Mouse (Mus musculus): ENCODE data around the gene Usp20.
A peak's percentile ranks its signal among the peaks of the same experiment; 100 is the strongest.
"Not testable (repeated sequence)": the region's sequence is repeated elsewhere in the genome, so short reads cannot be mapped to it uniquely, and the experiment has no call there.

Gene Usp20

GRCm38 (mm10) chr2:30981790-30982513 lies at the start of gene Usp20, which contains the start of gene BC005624:
Gene Usp20, plus strand, starts transcription at chr2:30982279.
Gene BC005624, minus strand, starts transcription at chr2:30982201.
- peak; percentile 99 for DNase-seq (ENCODE audit: low spot score)

GRCm38 (mm10) chr2:30933032-30933431 lies 49.0 kb upstream of the Usp20 start:
- DNase-seq (ENCODE audit: low spot score) = no peak

GRCm38 (mm10) chr2:30933917-30934450 lies 48.1 kb upstream of the Usp20 start:
- peak; percentile 61 for DNase-seq (ENCODE audit: low spot score)

- DNase-seq (ENCODE audit: low spot score) = no peak
These were observed 45.3 kb upstream of the Usp20 start for GRCm38 (mm10) chr2:30936808-30937207.

DNA sequence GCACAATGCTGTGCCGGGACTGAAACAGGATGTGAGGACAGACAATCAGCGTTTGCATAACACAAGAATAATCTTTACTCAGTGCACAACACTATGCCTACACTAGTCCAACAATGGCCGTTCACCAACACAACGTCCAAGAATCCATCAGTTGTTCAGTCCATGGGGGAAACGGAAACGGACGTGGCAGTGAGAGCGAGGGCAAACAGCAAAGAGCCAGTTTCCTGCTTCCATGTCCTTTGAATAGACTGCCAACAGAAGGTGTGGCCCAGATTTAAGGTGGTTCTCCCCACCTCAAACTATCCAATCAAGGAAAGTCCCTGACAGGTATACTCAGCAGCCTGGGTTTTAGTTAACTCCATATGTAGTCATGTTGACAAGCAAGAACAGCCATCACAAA lies 44.3 kb upstream of the Usp20 start:
- DNase-seq (ENCODE audit: low spot score) = no peak

GRCm38 (mm10) chr2:30938574-30938991 lies 43.5 kb upstream of the Usp20 start:
- DNase-seq (ENCODE audit: low spot score) = no peak

- DNase-seq (ENCODE audit: low spot score) = no peak
These were observed 40.5 kb upstream of the Usp20 start for GRCm38 (mm10) chr2:30941586-30941985.

GRCm38 (mm10) chr2:30942116-30942515 lies 40.0 kb upstream of the Usp20 start:
- not testable (repeated sequence) for DNase-seq (ENCODE audit: low spot score)

DNA sequence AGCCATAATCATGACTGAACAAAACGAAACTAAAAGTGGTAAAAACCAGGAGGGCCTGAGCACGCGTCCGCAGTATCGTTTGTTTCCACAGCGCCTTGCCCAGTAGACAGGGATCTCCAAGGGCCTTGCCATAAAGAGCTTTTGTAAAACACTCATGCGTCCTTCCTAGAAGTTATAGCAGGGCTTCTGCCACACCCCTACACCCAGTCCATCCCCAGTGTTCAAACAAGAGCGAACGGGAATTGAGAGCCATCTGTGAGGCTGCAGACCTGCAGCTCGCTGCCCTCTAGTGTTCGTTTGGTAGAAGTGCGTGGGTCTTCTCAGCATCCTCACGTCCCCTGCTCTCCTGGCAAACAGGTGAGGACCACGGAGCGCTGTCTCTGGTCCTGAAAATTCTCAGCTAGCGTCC lies 39.5 kb upstream of the Usp20 start:
- peak; percentile 74 for DNase-seq (ENCODE audit: low spot score)

- no peak for DNase-seq (ENCODE audit: low spot score)
These were observed 29.6 kb upstream of the Usp20 start for GRCm38 (mm10) chr2:30952457-30952823.

DNA sequence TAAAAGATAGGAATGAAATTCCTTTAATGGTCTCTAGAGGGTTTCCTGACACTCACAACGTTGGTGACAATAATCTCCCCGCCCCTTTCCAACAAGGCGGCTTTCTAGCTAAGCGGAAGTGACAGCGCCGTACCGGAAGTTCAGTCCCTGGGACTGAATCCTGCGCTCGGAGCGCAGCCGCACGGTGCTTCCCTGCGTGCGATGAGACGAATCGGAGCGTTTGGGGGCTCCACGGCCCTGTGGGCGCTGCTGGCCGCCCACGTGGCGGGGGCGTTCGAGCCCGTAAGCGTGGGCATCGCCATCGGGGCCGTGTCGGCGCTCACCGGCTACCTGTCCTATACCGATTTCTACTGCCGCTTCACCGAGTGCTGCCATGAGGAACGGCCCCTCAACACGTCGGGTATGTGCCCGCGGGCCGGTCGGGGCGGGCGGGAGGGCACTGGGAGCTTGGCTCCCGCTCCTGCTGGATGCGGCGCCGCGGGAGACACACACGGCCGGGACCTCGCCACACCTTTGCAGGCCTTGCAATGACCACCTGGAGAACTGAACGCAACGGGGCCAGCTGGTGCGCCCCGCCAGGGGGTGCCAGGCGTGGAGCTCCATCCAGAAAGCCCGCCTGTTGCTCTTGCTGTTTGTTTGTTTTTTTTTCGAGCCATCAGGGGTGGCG lies 29.1 kb upstream of the Usp20 start, which contains the start of gene Tor1b:
Gene Tor1b, plus strand, starts transcription at position 136 of the 667 bp plus-strand sequence.
- DNase-seq (ENCODE audit: low spot score) = peak; percentile 89

DNA sequence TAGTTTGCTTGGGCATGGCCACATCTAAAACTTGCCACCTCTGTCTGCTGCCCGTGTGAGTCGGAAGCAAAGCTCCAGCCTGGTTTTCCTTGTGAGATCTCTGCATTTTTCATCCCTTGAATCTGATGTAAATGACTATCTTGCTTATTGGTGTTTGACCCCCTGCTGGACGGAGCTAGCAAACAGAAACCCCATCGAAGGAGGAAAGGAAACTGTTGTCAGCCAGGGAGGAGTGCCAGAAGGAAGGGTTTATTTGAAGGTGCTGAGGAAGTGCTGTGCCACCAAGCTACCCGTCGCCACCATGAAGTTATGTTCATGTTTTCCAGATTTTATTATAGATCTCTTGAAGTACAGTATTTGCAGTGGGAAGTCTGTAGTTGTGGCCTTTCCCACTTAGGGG lies 27.3 kb upstream of the Usp20 start:
- DNase-seq (ENCODE audit: low spot score) = no peak

DNA sequence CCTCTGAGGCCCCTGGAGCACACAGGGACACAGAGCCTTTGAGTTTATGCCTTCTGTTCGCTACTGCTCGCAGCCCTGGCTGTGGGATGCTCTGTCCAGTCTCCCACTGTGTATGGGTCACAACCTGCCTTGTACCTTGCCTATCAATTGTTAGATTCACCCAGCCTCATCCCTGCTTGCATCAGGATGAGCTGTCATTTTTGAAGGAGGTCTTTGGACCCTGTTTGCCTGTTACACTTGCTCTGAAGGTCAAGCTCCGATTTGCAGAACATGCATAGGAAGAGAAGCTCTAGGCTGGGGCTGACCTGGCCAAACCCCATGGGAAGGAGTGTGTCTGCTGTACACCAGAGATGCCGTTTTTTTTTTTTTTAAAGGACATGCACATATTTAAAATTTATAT lies 24.6 kb upstream of the Usp20 start:
- no peak for DNase-seq (ENCODE audit: low spot score)

- no peak for DNase-seq (ENCODE audit: low spot score)
These were observed 23.4 kb upstream of the Usp20 start for GRCm38 (mm10) chr2:30958726-30959125.

DNA sequence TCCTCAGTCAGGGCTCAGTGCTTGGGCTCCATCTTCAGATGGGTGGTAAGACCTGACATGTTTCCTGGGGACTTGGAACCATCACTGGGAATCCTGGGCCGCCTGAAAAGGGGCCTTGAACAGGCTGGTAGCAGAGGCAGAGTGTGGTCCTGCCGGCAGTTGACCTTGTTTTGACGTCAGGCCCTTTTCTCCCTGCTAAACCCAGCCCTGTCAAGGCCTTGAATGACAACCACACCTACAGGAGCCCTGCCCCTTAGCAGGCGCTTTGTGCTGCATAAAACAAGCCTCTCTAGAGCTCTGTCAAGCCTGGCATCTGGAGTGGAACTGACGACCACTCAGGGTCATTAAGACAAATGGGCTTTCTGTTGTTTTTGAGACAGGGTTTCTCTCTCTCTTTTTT lies 22.2 kb upstream of the Usp20 start:
- DNase-seq (ENCODE audit: low spot score) = no peak

GRCm38 (mm10) chr2:30962570-30963254 lies 19.4 kb upstream of the Usp20 start:
- DNase-seq (ENCODE audit: low spot score) = no peak

DNA sequence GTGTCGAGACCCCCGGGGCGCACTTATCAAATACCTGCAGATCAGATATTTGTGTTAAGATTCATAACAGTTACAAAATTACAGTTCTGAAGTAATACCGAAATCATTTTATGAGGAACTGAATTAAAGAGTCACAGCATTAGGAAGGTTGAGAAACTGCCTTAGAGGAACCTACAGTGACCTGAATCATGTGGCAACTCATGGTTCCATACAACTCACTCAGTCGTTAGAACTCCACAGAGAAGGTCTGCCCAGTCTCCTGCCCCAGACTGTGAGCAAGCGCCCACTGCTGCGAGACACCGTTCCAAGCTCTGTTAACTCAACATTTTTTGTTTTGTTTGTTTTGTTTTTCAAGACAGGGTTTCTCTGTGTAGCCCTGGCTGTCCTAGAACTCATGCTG lies 16.5 kb upstream of the Usp20 start:
- no peak for DNase-seq (ENCODE audit: low spot score)

DNA sequence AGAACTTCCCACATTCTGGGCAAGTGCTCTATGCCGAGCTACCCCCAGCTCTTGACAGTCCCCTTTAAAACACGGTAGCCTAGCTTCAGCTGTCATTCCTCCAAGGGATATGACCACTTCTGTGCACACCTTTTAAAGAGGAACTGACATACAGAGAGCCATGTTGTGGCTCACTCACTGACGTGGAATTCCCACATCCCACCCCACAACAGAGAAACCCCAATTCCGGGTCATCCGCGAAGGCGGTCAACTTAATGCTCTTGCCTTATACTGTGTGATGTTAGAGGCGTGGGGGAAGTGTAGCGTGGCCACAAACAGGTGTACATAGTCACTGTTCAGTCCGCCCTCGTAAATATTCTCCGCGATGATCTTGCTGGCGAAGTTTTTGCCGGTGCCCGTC lies 15.3 kb upstream of the Usp20 start:
- no peak for DNase-seq (ENCODE audit: low spot score)

- peak; percentile 82 for DNase-seq (ENCODE audit: low spot score)
These were observed 14.4 kb upstream of the Usp20 start, which contains the start of gene Tor1a for GRCm38 (mm10) chr2:30967352-30968327. Gene Tor1a, minus strand, starts transcription at chr2:30967933.

GRCm38 (mm10) chr2:30983024-30983423 lies 945 bp downstream of the Usp20 start:
- DNase-seq (ENCODE audit: low spot score) = no peak
